Mouse (Mus musculus): ENCODE results near the gene Akr1e1.
"Not testable (repeated sequence)": the region's sequence is repeated elsewhere in the genome, so short reads cannot be mapped to it uniquely, and the experiment has no call there.

Gene Akr1e1

DNA sequence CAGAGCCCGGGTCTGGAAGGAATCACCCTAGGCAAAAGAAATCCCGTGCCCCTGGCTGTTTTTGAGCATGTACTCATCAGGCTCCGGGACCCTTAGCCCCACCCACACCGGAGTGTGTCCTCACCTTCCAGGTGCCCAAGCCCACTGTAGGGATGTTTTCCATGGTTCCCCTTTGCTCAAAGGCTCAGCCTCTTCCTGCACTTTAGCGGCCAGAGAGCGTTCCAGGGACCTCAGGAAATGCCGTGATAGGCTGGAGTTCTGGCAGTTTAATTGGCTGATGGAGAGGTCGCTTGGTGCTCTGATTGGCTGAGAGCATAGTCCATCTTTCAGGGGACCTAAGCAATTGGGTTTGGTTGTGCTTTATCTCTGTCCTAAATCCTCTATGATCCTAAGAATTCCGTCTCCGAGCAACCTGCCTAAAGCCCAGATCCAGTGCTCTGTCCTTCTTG lies at the start of gene Akr1e1:
TSS of gene Akr1e1 (minus strand) at position 214 of the 449 bp plus-strand sequence.
- DNase-seq, result peak; percentile 89

DNA sequence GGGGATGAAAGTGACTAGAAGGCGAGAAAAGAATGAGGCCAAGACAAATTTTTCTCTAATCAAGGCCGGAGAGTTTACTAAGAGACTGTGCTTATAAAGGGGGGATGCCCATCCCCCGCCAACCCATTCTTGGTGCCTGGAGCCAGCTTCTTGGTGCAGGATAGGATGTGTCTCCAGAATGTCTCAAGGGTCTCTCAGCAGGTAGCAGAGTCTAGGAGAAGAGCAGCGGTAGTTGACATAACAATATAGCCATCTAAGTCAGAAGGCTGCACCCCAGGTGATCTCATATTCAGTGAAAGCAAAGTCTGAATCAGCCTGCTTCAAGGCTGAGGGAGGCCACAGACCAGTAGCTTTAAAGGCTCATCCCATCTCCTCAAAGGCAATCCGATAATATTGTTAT lies 49.4 kb upstream of the Akr1e1 start:
- DNase-seq, result no peak

DNA sequence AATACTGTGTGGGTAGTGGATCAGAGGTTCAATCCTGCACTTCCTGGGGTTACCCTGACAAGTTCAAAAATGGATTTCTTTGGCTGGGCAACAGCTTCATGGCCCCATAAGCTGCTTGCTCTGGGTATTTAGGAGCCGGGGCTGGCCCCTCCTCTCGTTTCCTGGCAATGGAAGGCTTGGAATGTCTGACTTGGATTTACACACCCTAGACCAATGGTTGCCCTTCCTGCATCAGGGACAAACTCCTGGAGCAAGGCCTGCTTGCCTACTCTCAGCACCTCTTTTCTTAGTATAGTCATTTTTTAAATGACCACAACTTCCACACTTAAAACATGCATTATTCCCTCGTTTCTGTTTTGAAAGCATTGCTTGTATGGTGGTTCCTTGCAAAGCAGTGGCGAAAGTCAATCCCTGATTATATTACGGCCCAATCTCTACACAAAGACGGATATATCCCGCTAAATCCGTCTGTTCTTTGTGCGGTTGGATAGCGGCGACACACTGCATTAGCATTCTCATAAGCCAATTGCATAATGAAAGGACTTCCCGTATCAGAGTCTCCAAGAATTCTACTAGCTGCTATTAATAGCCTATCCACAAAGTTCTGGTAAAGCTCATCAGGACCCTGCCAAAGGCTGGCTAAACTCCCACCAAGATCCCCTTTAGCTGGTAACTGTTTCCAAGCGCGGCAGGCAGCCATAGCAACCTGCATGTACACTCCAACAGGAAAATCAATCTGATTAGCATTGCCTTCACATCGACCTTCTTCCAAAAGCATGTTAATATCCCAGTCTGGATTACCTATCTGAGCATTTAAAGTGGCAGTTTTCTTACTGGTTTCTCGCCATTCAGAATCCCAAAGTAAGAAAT lies 47.5 kb upstream of the Akr1e1 start:
- DNase-seq, result no peak

DNA sequence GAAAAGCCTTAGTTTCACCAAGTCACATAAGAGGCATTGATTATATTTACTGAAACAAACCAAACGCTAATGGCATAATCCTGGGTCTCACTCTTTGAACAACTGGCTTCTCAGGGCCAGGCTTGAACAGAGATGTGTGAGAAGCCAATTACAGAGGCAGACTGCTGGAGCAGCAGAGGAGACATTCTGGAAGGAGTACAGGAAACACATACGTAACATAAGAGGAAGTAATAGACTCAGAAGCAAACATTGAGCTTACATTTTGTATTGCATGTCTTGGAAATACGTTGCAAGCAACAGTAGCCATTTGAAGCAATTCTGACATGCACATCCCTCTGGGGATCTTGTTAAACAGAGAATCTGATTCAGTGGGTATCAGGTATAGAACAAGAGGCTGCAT lies 41.2 kb upstream of the Akr1e1 start:
- no peak for DNase-seq

DNA sequence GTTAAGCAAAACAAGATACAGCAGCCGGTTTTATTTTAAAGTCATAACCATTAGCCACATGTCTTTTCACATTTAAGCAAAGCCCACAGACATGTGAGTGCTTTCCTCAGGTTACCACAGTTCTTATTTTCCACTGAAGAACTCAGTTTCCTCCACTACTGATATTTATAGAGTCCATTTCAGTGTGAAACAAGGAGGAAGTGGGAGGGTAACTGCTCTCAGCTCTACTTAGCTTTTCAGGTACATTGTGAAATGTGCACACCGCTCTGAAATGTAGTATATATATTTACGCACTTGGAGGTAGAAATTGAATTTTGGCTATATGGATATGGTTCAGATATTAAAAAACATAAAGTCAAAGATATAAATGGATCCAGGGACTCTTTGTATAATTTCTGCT lies 36.3 kb upstream of the Akr1e1 start:
- no peak for DNase-seq

DNA sequence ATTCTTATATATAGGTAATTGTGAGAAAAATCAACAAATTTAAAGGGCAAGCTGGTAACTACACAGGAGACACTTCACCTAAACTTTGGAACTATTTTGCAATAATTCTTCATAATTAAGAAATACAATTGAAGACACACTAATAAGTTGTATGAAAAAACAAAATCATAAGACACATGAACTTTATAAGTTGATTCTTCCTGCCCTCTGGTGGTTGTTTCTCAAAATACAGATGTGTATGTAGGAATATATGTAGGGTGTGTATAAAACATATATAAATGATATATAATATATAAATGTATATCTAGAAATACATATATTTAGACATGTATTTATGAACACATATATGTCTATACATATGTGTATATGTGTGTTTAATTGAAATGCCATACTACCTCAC lies 1.9 kb upstream of the Akr1e1 start:
- no peak for DNase-seq

DNA sequence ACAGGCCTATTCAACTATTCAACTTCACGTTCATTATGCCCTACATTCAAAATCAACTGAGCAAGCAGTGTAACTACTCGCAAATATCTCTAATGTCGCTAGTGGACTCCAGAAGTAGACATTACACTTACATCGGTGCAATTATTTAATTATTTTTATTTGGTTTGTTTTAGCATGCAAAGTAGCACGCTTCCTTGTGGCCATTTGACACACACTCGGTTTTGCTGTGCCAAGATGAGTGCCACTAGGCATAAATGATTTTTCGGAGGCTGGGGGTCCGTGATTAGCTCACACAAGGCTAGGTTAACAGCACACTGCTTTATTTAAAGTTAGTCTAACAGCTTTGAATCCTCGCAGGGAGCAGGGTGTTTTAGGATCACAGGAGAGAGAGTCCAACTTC lies 444 bp downstream of the Akr1e1 start:
- DNase-seq, result no peak

DNA sequence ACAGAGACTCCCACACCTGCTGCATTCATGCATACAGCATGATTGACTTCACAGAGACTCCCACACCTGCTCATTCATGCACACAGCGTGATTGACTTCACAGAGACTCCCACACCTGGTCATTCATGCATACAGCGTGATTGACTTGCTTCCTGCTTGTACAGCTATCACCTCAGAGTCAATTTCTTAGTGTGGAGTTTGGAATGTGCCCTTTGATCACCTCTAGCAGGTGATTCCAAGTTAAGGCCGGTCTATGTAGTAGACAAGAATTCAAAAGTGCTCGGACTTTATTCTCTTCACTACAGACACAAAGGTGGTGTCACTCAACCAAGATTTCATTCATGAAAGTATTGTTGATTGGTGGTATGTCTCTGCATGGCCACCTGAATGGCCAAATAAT lies 2.2 kb downstream of the Akr1e1 start:
- no peak for DNase-seq

DNA sequence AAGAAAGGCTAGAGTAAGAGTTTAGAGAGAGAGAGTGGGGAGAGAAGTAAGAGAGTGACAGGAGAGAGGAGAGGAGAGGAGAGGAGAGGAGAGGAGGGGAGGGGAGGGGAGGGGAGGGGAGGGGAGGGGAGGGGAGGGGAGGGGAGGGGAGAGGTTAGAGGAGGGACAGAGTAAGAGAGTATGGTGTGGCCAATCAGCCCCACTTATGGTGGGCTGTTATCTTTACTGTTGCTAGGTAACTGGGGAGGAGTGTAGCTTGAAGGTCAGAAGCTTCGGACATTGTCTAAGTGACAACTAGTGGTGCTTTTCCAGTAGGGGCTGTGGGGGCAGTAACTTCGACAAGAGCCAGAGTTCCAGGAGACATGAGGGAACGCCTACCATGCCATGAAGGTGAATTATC lies 5.5 kb downstream of the Akr1e1 start:
- DNase-seq, result not testable (repeated sequence)

DNA sequence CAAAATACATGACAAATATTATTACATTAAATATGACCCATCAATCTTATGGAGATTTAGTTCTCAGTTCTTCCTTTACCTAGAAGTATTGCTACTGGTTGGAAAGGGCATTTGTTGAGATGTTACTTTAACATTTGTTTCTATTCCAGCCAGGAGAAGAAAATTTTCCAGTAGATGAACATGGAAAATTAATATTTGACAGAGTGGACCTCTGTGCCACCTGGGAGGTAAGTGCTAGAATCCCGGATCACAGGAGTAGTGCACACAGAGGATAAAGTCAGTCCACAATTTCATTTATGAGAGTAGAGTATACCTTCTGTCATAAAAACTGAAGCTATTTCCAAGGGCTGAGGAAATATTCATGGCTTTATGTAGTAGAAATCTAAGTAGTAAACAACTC lies 32.1 kb downstream of the Akr1e1 start:
- DNase-seq, result no peak

DNA sequence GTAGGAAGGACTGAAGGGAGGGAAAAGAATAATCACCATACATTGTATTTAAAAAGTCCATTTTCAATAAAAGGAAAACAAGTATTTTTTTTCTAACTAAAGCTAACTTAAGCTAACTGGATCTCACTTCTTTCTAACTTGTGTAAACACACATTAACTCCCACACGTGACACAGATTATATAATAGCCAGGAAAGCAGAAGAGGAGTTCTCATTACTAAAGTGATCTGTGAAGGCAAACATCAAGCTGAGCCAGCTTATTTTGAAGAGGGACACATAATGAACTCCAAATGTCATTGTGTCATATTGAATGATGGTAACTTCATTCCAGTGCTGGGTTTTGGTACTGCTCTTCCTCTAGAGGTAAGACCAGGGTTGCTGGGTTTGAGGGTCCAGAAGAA lies 35.1 kb downstream of the Akr1e1 start, which contains the start of gene Akr1c21:
TSS of gene Akr1c21 (plus strand) at position 205 of the 400 bp plus-strand sequence.
- DNase-seq, result no peak

DNA sequence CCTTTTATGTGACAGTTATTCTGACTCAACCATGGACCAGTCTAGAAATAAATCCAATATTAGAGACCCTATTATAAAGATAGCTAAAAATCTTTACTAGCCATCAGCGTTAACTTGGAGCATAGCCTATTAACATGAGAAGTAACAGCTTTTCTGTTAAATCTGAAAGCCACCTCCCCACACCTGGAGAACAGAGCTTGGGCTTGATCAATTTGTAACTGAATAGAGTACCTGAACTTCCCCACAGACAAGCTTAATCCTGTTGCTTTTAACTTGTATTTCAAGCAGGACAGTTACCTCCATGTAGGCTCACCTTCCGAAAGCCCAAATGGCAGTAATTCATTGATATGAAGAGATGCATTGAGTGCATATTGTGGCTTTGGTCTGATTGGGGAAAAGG lies 43.0 kb downstream of the Akr1e1 start:
- DNase-seq, result no peak

DNA sequence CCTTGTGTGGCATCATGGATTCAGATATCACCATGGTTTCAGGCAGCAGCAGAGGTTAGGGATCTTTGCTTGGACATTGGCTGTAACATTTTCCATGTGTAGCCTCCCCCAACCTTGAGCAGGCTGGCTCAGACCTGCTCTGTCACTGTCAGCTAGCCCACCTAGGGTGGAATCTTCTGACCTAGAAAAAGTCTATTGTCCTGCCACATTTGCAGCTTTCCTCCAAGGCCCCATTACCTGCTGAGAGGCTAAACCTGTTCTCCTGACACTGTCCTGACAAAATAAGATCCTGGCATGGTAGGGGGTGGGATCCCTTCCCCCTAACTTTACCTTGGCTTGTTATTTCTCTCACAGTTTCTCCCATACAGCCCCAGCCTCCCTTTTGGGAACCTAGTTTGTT lies 48.5 kb downstream of the Akr1e1 start:
- no peak for DNase-seq

DNA sequence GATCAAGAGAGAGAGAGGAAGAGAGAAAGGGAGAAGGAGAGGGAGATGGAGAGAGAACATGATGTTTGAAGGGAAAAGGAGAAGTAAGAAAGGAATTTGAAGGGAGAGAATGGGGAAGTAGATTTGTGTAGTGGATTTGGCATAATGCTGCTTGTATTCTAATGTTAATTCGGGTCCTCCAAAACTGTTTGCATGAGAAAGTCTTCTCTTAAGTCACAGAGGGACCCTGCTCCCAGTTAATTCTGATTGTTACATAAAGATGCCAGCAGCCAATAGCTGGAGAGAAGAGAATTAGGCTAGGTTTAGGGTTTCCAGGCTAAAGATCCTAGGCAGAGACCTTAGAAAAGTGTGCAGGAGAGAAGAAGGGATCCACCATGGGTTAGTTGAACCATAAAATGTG lies 49.8 kb downstream of the Akr1e1 start:
- no peak for DNase-seq

All from cerebellum, adult 8-10 months (tissue).